Mouse (Mus musculus) forebrain, embryonic 16.5 days (tissue): ENCODE measurements around the gene Srebf2. TPM values are rescaled to one million over a fixed set of nuclear protein-coding genes. Genes with fewer than 3 reads are reported as not detected.

Experiments used
- ATAC-seq: fragments of 200-750 bp; cut with Nextera tagmentation; 2 replicates; pipeline ENCODE4 v1.8.0; 2017; ENCODE audit warnings: mild to moderate bottlenecking, moderate library complexity
- H3K27ac ChIP-seq: fragments of 300-500 bp; sonication (generic); 2 replicates; pipeline ENCODE4 v1.5.1; 2014; ENCODE audit warnings: low read length, control low read depth
- H3K27me3 ChIP-seq: fragments of 300-500 bp; sonication (generic); replicated peaks from 2 replicates; pipeline ENCODE4 v1.6.1; 2014; ENCODE audit warnings: low read length; ENCODE audit not compliant: control insufficient read depth, insufficient read depth
- H3K36me3 ChIP-seq: fragments of 300-500 bp; sonication (generic); 2 replicates; pipeline ENCODE4 v1.6.1; 2014; ENCODE audit not compliant: control insufficient read depth, insufficient read depth
- H3K4me1 ChIP-seq: fragments of 300-500 bp; sonication (generic); replicated peaks from 2 replicates; pipeline ENCODE4 v1.6.1; 2014; ENCODE audit warnings: low read length; ENCODE audit not compliant: control insufficient read depth, insufficient read depth
- H3K4me2 ChIP-seq: fragments of 300-500 bp; sonication (generic); 2 replicates; pipeline ENCODE4 v1.6.1; 2014; ENCODE audit warnings: mild to moderate bottlenecking, low read length, control low read depth
- H3K4me3 ChIP-seq: fragments of 300-500 bp; sonication (generic); replicated peaks from 2 replicates; pipeline ENCODE4 v1.5.1; 2014; ENCODE audit warnings: mild to moderate bottlenecking, low read length, control low read depth
- H3K9ac ChIP-seq: fragments of 300-500 bp; sonication (generic); replicated peaks from 2 replicates; pipeline ENCODE4 v1.6.1; 2014; ENCODE audit warnings: low read depth, low read length, control low read depth
- H3K9me3 ChIP-seq: fragments of 300-500 bp; sonication (generic); 2 replicates; pipeline ENCODE4 v1.6.1; 2016; ENCODE audit warnings: low read length; ENCODE audit not compliant: control insufficient read depth
- WGBS: fragments of 180-500 bp; shearing (Covaris S2); extraction: QIAGEN DNeasy Blood & Tissue Kit; methylation state at CpG from one replicate; pipeline ENCODE4 v1.1.7; 2014; 5-methylcytosine and 5-hydroxymethylcytosine counted together
- polyA plus RNA-seq: library from polyadenylated mRNA; unstranded; fragments of >200 nt; fragmentation: Nextera tagmentation; extraction: Ambion mirVana; gene quantifications from 2 replicates; pipeline ENCODE4 v1.2.1, GENCODE M21; 2015

The Srebf2 gene
- polyA plus RNA-seq, 1 experiment from 2014 or later, result 229 TPM

- no peaks in the 10 kb centered on the region for H3K4me1 ChIP-seq
- ATAC-seq, result no peak
- H3K27ac ChIP-seq, result no peak overlapping the region
- no peaks in the 10 kb centered on the region for H3K27me3 ChIP-seq
- no peak overlapping the region for H3K4me2 ChIP-seq
- H3K4me3 ChIP-seq, result no peak overlapping the region
- H3K36me3 ChIP-seq, result peaks cover 51% of the 10 kb centered on the region
- WGBS, result 92% methylated on average over 14 of the region's 14 CpGs
- no peak overlapping the region for H3K9ac ChIP-seq
- H3K9me3 ChIP-seq, result 0 out of 2 replicates have a peak, but pooled peaks cover 3% of the 10 kb centered on the region
These were observed 38.2 kb downstream of the Srebf2 start for GRCm38 (mm10) chr15:82185062-82185783.

GRCm38 (mm10) chr15:82186131-82186530 is 39.1 kb downstream of the Srebf2 start:
- Histone ChIP-seq H3K4me3 (no peak overlapping the region), H3K27ac (no peak overlapping the region), H3K4me2 (no peak overlapping the region), H3K9me3 (0 out of 2 replicates have a peak, but pooled peaks cover 3% of the 10 kb centered on the region), H3K27me3 (no peaks in the 10 kb centered on the region), H3K4me1 (no peaks in the 10 kb centered on the region), H3K36me3 (peaks cover 46% of the 10 kb centered on the region), H3K9ac (no peak overlapping the region)
- WGBS, result 83% methylated on average over 14 of the region's 14 CpGs
- ATAC-seq, result no peak

GRCm38 (mm10) chr15:82186931-82187330 is 40.0 kb downstream of the Srebf2 start:
- peaks cover 44% of the 10 kb centered on the region for H3K36me3 ChIP-seq
- no peak overlapping the region for H3K9ac ChIP-seq
- 0 out of 2 replicates have a peak, but pooled peaks cover 2% of the 10 kb centered on the region for H3K9me3 ChIP-seq
- H3K27me3 ChIP-seq, result no peaks in the 10 kb centered on the region
- no peak overlapping the region for H3K27ac ChIP-seq
- H3K4me3 ChIP-seq, result no peak overlapping the region
- WGBS, result 92% methylated on average over 5 of the region's 5 CpGs
- no peak for ATAC-seq
- H3K4me2 ChIP-seq, result no peak overlapping the region
- no peaks in the 10 kb centered on the region for H3K4me1 ChIP-seq

GRCm38 (mm10) chr15:82187401-82187800 is 40.4 kb downstream of the Srebf2 start:
- Histone ChIP-seq H3K27ac (no peak overlapping the region), H3K36me3 (peaks cover 41% of the 10 kb centered on the region), H3K4me1 (no peaks in the 10 kb centered on the region), H3K4me2 (no peak overlapping the region), H3K4me3 (no peak overlapping the region), H3K9ac (no peak overlapping the region), H3K9me3 (no peaks in the 10 kb centered on the region), H3K27me3 (no peaks in the 10 kb centered on the region)
- 91% methylated on average over 4 of the region's 4 CpGs for WGBS
- ATAC-seq, result no peak

- no peak overlapping the region for H3K9ac ChIP-seq
- H3K27me3 ChIP-seq, result no peaks in the 10 kb centered on the region
- whole genome bisulfite sequencing, result 90% methylated on average over 1 of the region's 1 CpGs
- no peak overlapping the region for H3K27ac ChIP-seq
- H3K36me3 ChIP-seq, result peaks cover 44% of the 10 kb centered on the region
- H3K4me3 ChIP-seq, result no peak overlapping the region
- H3K4me2 ChIP-seq, result no peak overlapping the region
- no peak for ATAC-seq
- H3K4me1 ChIP-seq, result no peaks in the 10 kb centered on the region
- no peaks in the 10 kb centered on the region for H3K9me3 ChIP-seq
These were observed 40.9 kb downstream of the Srebf2 start for GRCm38 (mm10) chr15:82187924-82188323.

- Histone ChIP-seq H3K4me1 (no peaks in the 10 kb centered on the region), H3K9ac (no peak overlapping the region), H3K4me2 (no peak overlapping the region), H3K9me3 (no peaks in the 10 kb centered on the region), H3K4me3 (no peak overlapping the region), H3K27me3 (no peaks in the 10 kb centered on the region), H3K27ac (no peak overlapping the region), H3K36me3 (peaks cover 49% of the 10 kb centered on the region)
- no peak for ATAC-seq
- WGBS, result 81% methylated on average over 10 of the region's 10 CpGs
These were observed 41.7 kb downstream of the Srebf2 start for GRCm38 (mm10) chr15:82188481-82189240.

GRCm38 (mm10) chr15:82192617-82193016 is 45.6 kb downstream of the Srebf2 start:
- H3K4me1 ChIP-seq, result no peaks in the 10 kb centered on the region
- no peaks in the 10 kb centered on the region for H3K27me3 ChIP-seq
- H3K4me3 ChIP-seq, result no peak overlapping the region
- no peak for ATAC-seq
- H3K4me2 ChIP-seq, result no peak overlapping the region
- H3K9me3 ChIP-seq, result no peaks in the 10 kb centered on the region
- no peak overlapping the region for H3K9ac ChIP-seq
- no peak overlapping the region for H3K27ac ChIP-seq
- WGBS, result 85% methylated on average over 8 of the region's 8 CpGs
- peaks cover 53% of the 10 kb centered on the region for H3K36me3 ChIP-seq

GRCm38 (mm10) chr15:82196300-82196699 is 49.3 kb downstream of the Srebf2 start:
- no peaks in the 10 kb centered on the region for H3K9me3 ChIP-seq
- H3K4me3 ChIP-seq, result no peak overlapping the region
- H3K4me2 ChIP-seq, result no peak overlapping the region
- WGBS, result 90% methylated on average over 12 of the region's 12 CpGs
- H3K9ac ChIP-seq, result no peak overlapping the region
- H3K36me3 ChIP-seq, result peaks cover 56% of the 10 kb centered on the region
- no peaks in the 10 kb centered on the region for H3K4me1 ChIP-seq
- ATAC-seq, result no peak
- H3K27ac ChIP-seq, result no peak overlapping the region
- no peaks in the 10 kb centered on the region for H3K27me3 ChIP-seq

- WGBS, result 93% methylated on average over 10 of the region's 10 CpGs
- no peaks in the 10 kb centered on the region for H3K27me3 ChIP-seq
- H3K4me1 ChIP-seq, result no peaks in the 10 kb centered on the region
- no peak overlapping the region for H3K4me2 ChIP-seq
- no peak overlapping the region for H3K4me3 ChIP-seq
- peaks cover 57% of the 10 kb centered on the region for H3K36me3 ChIP-seq
- H3K9ac ChIP-seq, result no peak overlapping the region
- no peak for ATAC-seq
- no peak overlapping the region for H3K27ac ChIP-seq
- no peaks in the 10 kb centered on the region for H3K9me3 ChIP-seq
These were observed 50.3 kb downstream of the Srebf2 start for GRCm38 (mm10) chr15:82197246-82197750.
